Mouse (Mus musculus): ENCODE measurements at regions not wholly inside any gene's neighbourhood (a gene's known extent, or its start where the extent isn't known, plus 50 kb on each side); places are given as distances from the start of the nearest gene placed in this dataset.

DNA sequence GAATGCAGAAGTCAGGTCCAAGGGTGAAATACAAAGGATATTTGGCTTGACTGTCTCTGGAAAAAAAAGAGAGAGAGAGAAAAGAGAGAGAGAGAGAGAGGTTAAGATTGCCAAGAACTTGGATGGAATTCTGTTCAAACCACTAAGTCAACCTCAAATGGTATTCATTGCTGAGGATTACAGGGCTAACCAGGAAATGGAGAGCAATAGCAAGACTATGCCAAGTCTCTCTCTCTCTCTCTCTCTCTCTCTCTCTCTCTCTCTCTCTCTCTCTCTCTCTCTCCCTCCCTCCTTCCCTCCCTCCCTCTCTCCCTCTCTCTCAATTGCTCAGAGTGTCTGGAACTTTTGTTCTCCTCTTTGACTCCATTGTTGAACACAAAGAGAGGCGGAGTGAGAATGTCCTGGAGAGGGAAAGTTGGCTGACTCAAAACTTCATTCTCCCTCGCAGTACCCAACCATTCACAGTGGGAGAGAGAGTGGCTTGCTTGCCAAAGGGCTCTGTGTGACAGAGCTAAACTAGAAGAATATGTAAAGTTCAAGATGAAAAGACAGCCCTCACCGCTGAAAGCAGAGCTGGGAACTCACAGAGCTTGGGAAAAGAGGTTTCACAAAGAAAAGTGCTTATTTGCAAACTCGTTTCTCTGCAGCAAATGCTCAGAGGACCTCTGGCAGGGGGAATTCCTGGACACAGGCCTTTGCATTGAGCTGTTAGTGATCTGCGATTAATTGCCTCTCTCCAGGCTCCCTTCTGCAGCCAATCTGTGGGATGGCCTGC is 487.1 kb upstream of the Cdh11 start:
- Histone ChIP-seq H3K36me3 (ENCODE audit: control insufficient read depth, insufficient read depth, low read length) (no peaks in the 10 kb centered on the region), H3K4me1 (replicated peaks; ENCODE audit: control insufficient read depth, insufficient read depth, low read length) (no peaks in the 10 kb centered on the region), H3K27me3 (ENCODE audit: control insufficient read depth, insufficient read depth, low read length) (no peaks in the 10 kb centered on the region), H3K4me3 (ENCODE audit: control insufficient read depth, insufficient read depth, low read length) (no peak overlapping the region), H3K27ac (ENCODE audit: control insufficient read depth, insufficient read depth, low read length) (no peak overlapping the region)
- 44% methylated on average over 5 of the region's 5 CpGs for WGBS
- DNase-seq: no peak
- no peak for TF ChIP-seq POLR2A (IDR thresholded peaks at IDR 0.05; ENCODE audit: control insufficient read depth, extremely low read depth, insufficient read depth, low read length, poor library complexity)
- TF ChIP-seq CTCF (IDR thresholded peaks at IDR 0.05; ENCODE audit: borderline replicate concordance, control insufficient read depth, extremely low read depth, insufficient read depth, low read length, poor library complexity): no peak

DNA sequence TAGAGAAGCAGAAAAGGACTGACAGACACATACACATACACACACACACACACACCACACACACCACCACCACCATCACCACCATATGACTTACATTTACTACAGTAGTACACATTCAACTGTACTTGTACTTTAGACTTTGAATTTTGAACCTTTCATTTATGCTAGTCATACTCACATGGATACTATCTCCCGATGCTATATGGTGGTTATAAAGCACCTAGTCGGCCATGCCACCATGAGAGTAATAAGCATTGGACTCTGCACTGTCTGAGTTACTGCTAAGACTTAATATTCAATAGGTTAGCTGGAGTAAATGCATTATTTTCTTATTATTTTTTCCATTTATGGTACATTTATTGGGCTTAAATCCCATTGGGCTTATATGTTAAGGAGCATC is 488.0 kb upstream of the Cdh11 start:
- H3K27me3 ChIP-seq (ENCODE audit: control insufficient read depth, insufficient read depth, low read length): no peaks in the 10 kb centered on the region
- TF ChIP-seq POLR2A (IDR thresholded peaks at IDR 0.05; ENCODE audit: control insufficient read depth, extremely low read depth, insufficient read depth, low read length, poor library complexity): no peak
- no peak for TF ChIP-seq CTCF (IDR thresholded peaks at IDR 0.05; ENCODE audit: borderline replicate concordance, control insufficient read depth, extremely low read depth, insufficient read depth, low read length, poor library complexity)
- H3K4me1 ChIP-seq (replicated peaks; ENCODE audit: control insufficient read depth, insufficient read depth, low read length): no peaks in the 10 kb centered on the region
- no peak for DNase-seq
- 92% methylated on average over 2 of the region's 2 CpGs for WGBS
- H3K4me3 ChIP-seq (ENCODE audit: control insufficient read depth, insufficient read depth, low read length): no peak overlapping the region
- H3K36me3 ChIP-seq (ENCODE audit: control insufficient read depth, insufficient read depth, low read length): no peaks in the 10 kb centered on the region
- no peak overlapping the region for H3K27ac ChIP-seq (ENCODE audit: control insufficient read depth, insufficient read depth, low read length)

DNA sequence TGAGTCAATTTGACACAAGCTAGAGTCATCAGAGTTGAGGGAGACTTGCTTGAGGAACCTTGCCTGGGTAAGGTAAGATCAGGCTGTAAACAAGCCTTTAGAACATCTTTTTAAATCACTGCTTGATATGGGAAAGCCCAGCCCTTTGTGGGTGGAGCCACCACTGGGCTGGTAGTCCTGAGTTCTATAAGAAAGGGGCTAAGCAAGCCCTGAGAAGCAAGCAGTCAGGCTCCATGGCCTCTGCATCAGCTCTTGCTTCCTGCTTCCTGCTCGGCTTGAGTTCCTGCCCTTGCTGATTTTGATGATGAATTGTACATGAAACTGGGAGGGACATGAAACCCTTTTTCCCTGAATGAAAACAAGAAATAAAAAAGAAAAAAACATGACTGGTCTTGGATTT is 496.4 kb upstream of the Cdh11 start:
- Histone ChIP-seq H3K4me3 (ENCODE audit: control insufficient read depth, insufficient read depth, low read length) (no peak overlapping the region), H3K4me1 (replicated peaks; ENCODE audit: control insufficient read depth, insufficient read depth, low read length) (no peaks in the 10 kb centered on the region), H3K27me3 (ENCODE audit: control insufficient read depth, insufficient read depth, low read length) (no peaks in the 10 kb centered on the region), H3K36me3 (ENCODE audit: control insufficient read depth, insufficient read depth, low read length) (no peaks in the 10 kb centered on the region), H3K27ac (ENCODE audit: control insufficient read depth, insufficient read depth, low read length) (no peak overlapping the region)
- TF ChIP-seq CTCF (IDR thresholded peaks at IDR 0.05; ENCODE audit: borderline replicate concordance, control insufficient read depth, extremely low read depth, insufficient read depth, low read length, poor library complexity): no peak
- TF ChIP-seq POLR2A (IDR thresholded peaks at IDR 0.05; ENCODE audit: control insufficient read depth, extremely low read depth, insufficient read depth, low read length, poor library complexity): no peak
- WGBS: 27% methylated on average over 1 of the region's 1 CpGs
- DNase-seq: no peak

DNA sequence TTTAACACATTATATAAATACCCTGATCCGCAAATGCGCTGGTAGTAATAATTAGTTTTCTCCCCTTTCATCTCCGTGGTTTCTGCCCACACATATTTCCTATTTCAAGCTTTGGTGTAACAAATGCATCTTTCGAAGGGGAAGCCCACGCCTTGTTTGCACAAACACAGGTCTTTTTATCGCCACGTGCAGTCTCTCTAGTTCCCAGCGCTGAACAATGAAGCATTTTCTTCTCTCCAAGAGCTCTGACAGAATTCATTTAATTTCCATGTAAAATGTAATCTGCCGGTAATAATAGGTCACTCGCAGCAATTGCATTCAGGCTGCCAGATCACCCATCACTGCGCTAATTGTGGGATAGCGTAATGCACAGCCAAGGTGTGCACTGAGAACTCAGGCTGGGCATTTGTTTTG is 503.1 kb upstream of the Cdh11 start:
- DNase-seq: no peak
- TF ChIP-seq CTCF (IDR thresholded peaks at IDR 0.05; ENCODE audit: borderline replicate concordance, control insufficient read depth, extremely low read depth, insufficient read depth, low read length, poor library complexity) (no peak), POLR2A (IDR thresholded peaks at IDR 0.05; ENCODE audit: control insufficient read depth, extremely low read depth, insufficient read depth, low read length, poor library complexity) (no peak)
- 86% methylated on average over 12 of the region's 12 CpGs for WGBS
- Histone ChIP-seq H3K36me3 (ENCODE audit: control insufficient read depth, insufficient read depth, low read length) (no peaks in the 10 kb centered on the region), H3K27me3 (ENCODE audit: control insufficient read depth, insufficient read depth, low read length) (no peaks in the 10 kb centered on the region), H3K4me1 (replicated peaks; ENCODE audit: control insufficient read depth, insufficient read depth, low read length) (no peaks in the 10 kb centered on the region), H3K4me3 (ENCODE audit: control insufficient read depth, insufficient read depth, low read length) (no peak overlapping the region), H3K27ac (ENCODE audit: control insufficient read depth, insufficient read depth, low read length) (no peak overlapping the region)

DNA sequence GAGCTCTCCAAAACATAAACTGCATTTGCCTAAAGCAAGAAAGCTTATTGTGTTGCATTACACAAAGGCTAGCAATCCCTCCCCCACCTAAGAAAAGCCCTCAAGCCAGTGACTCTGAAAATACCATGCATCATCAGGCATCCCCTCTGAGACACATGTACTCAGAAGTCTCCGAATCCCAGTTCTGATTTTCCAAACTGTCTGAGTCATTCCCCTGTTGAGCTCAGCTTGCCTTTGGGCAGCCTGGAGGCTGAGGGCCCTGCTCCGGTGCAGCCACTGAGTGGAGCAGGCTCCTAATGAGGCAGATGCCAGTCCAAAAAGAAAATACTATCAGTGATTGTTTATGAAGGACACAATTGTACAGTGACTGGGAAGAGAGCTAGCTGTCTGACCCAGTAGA is 507.5 kb upstream of the Cdh11 start:
- Histone ChIP-seq H3K4me1 (replicated peaks; ENCODE audit: control insufficient read depth, insufficient read depth, low read length) (no peaks in the 10 kb centered on the region), H3K36me3 (ENCODE audit: control insufficient read depth, insufficient read depth, low read length) (no peaks in the 10 kb centered on the region), H3K27ac (ENCODE audit: control insufficient read depth, insufficient read depth, low read length) (no peak overlapping the region), H3K27me3 (ENCODE audit: control insufficient read depth, insufficient read depth, low read length) (no peaks in the 10 kb centered on the region), H3K4me3 (ENCODE audit: control insufficient read depth, insufficient read depth, low read length) (no peak overlapping the region)
- WGBS: 91% methylated on average over 2 of the region's 2 CpGs
- TF ChIP-seq POLR2A (IDR thresholded peaks at IDR 0.05; ENCODE audit: control insufficient read depth, extremely low read depth, insufficient read depth, low read length, poor library complexity): no peak
- TF ChIP-seq CTCF (IDR thresholded peaks at IDR 0.05; ENCODE audit: borderline replicate concordance, control insufficient read depth, extremely low read depth, insufficient read depth, low read length, poor library complexity): no peak
- no peak for DNase-seq

DNA sequence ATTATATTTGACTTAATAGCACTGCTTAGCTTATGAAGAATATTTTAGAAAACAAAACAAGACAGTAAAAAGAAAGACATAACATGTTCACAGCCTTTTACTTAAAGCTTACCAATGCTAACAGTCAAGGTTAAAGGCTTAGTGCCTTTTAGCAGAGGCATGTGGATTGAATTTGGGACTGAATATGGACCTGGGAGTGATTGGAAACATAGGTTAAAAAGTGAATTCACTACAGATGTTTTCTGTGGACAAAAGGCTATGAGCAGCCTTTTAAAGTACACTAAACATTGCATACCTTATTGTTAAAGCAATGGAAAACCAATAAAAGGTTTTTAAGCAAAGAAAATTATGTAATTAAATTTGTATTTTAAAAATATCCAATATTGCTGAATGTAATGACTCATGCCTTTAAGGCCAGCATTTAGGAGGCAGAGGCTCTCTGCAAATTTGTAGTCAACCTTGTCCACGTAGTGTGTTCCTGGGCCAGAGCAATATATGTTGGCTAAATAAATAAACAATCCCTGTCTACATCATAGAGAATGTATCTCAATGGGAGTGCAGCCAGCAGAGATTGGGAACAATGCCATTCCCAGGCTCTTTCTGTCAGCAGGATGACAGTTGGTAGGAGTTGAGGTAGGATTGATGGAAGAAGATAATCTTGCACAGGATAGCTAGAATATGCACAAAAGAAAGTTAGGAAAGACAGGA is 521.2 kb upstream of the Cdh11 start:
- DNase-seq: no peak
- H3K36me3 ChIP-seq (ENCODE audit: control insufficient read depth, insufficient read depth, low read length): no peaks in the 10 kb centered on the region
- H3K4me1 ChIP-seq (replicated peaks; ENCODE audit: control insufficient read depth, insufficient read depth, low read length): no peaks in the 10 kb centered on the region
- 68% methylated on average over 1 of the region's 1 CpGs for WGBS
- TF ChIP-seq POLR2A (IDR thresholded peaks at IDR 0.05; ENCODE audit: control insufficient read depth, extremely low read depth, insufficient read depth, low read length, poor library complexity): no peak
- TF ChIP-seq CTCF (IDR thresholded peaks at IDR 0.05; ENCODE audit: borderline replicate concordance, control insufficient read depth, extremely low read depth, insufficient read depth, low read length, poor library complexity): no peak
- H3K27me3 ChIP-seq (ENCODE audit: control insufficient read depth, insufficient read depth, low read length): no peaks in the 10 kb centered on the region
- H3K27ac ChIP-seq (ENCODE audit: control insufficient read depth, insufficient read depth, low read length): no peak overlapping the region
- H3K4me3 ChIP-seq (ENCODE audit: control insufficient read depth, insufficient read depth, low read length): no peak overlapping the region

Measured in thymus, adult 2 months (tissue).